Mouse (Mus musculus) liver, embryonic 14.5 days (tissue): Measurements from ENCODE around the gene Aplp2. TPM values are rescaled to one million over a fixed set of nuclear protein-coding genes. Genes with fewer than 3 reads are reported as not detected.

Source experiments
- ATAC-seq: fragments of 200-750 bp; cut with Nextera tagmentation; 2 replicates; pipeline ENCODE4 v1.8.0; 2017; ENCODE audit warnings: moderate number of reproducible peaks, mild to moderate bottlenecking, moderate library complexity; ENCODE audit not compliant: insufficient read depth
- DNase-seq, 3 experiments: peaks; one replicate each; pipeline ENCODE4 v3.0.0-alpha.2; 2012 to 2013; ENCODE audit warnings: low read depth in 3 of 3, low spot score in 3 of 3
- H3K27ac ChIP-seq: fragments of 300-500 bp; sonication (generic); 2 replicates; pipeline ENCODE4 v1.5.1; 2014; ENCODE audit warnings: moderate library complexity, mild to moderate bottlenecking, control low read depth, inconsistent platforms
- H3K27me3 ChIP-seq: fragments of 300-500 bp; sonication (generic); 2 replicates; pipeline ENCODE4 v1.6.1; 2014; ENCODE audit warnings: mild to moderate bottlenecking, low read length, moderate library complexity; ENCODE audit not compliant: control insufficient read depth, insufficient read depth
- H3K36me3 ChIP-seq: fragments of 300-500 bp; sonication (generic); replicated peaks from 2 replicates; pipeline ENCODE4 v1.6.1; 2014; ENCODE audit warnings: low read depth; ENCODE audit not compliant: control insufficient read depth, insufficient read depth
- H3K4me1 ChIP-seq, 2 experiments: fragments of 200-500 bp in 1 of 2; fragments of 300-500 bp in 1 of 2; sonication (generic) in 1 of 2; replicated peaks; 2 replicates each; pipeline ENCODE4 v1.6.1; 2012 to 2014; ENCODE audit warnings: antibody characterized with exemption in 1 of 2, inconsistent platforms in 1 of 2, low read length in 1 of 2; ENCODE audit not compliant: control insufficient read depth in 2 of 2, insufficient read depth in 2 of 2
- H3K4me2 ChIP-seq: fragments of 300-500 bp; sonication (generic); 2 replicates; pipeline ENCODE4 v1.6.1; 2014; ENCODE audit warnings: low read depth, mild to moderate bottlenecking, control low read depth, moderate library complexity
- H3K4me3 ChIP-seq, 2 experiments: fragments of 200-500 bp in 1 of 2; fragments of 300-500 bp in 1 of 2; sonication (generic) in 1 of 2; 2 replicates each; pipeline ENCODE4 v1.5.1; 2012 to 2014; ENCODE audit warnings: low read depth in 2 of 2, low read length in 2 of 2, mild to moderate bottlenecking in 2 of 2, control low read depth in 1 of 2, inconsistent platforms in 1 of 2, moderate library complexity in 1 of 2; ENCODE audit not compliant: insufficient read depth in 1 of 2
- H3K9ac ChIP-seq: fragments of 300-500 bp; sonication (generic); replicated peaks from 2 replicates; pipeline ENCODE4 v1.6.1; 2014; ENCODE audit warnings: mild to moderate bottlenecking, control low read depth, moderate library complexity
- H3K9me3 ChIP-seq: fragments of 300-500 bp; sonication (generic); 2 replicates; pipeline ENCODE4 v1.6.1; 2016; ENCODE audit warnings: low read length, mixed read lengths; ENCODE audit not compliant: control insufficient read depth
- CTCF ChIP-seq: IDR thresholded peaks from 2 replicates; pipeline ENCODE4 v1.5.1; 2016; ENCODE audit warnings: antibody characterized with exemption, low read depth, control low read depth
- EP300 ChIP-seq: IDR thresholded peaks from 2 replicates; pipeline ENCODE4 v1.6.1; 2016; ENCODE audit warnings: antibody characterized with exemption, low read depth
- WGBS: fragments of 180-500 bp; shearing (Covaris S2); extraction: QIAGEN DNeasy Blood & Tissue Kit; methylation state at CpG from one replicate; pipeline ENCODE4 v1.1.7; 2014; ENCODE audit not compliant: insufficient replicate concordance; 5-methylcytosine and 5-hydroxymethylcytosine counted together
- polyA plus RNA-seq, 2 experiments: library from polyadenylated mRNA; depleted of rRNA in 1 of 2; stranded (reverse) in 1 of 2; unstranded in 1 of 2; fragments of >200 nt; fragmentation: Nextera tagmentation in 1 of 2; extraction: Ambion mirVana in 1 of 2; gene quantifications; 2 replicates each; pipeline versions ENCODE4 v1.2.1 to v1.2.3; 2012 to 2014

The Aplp2 gene
- polyA plus RNA-seq, 2 experiments: 120 to 163 TPM

DNA sequence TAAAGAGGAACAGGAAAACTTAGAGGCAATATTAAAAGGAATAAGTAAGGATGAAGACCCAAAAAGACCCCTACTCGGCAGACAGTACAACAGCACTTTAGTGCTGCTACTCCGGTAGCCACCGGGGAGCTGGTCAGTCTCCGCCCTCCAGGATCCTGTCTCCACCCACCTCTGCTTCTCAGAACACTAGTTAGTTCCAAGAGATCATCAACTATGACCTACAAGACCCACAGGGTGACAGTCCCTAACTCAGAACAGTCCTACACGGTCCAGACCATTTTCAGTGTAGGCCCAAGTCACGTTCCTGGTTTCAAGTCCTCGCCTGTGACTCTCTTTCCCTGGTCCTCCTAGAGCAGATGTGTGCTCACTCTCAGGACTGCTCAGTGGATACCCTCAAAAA is 20.1 kb downstream of the Aplp2 start:
- WGBS: 66% methylated on average over 7 of the region's 7 CpGs
- TF ChIP-seq EP300: no peak
- Histone ChIP-seq H3K9ac (no peak overlapping the region), H3K27me3 (no peaks in the 10 kb centered on the region), H3K9me3 (no peaks in the 10 kb centered on the region), H3K27ac (no peak overlapping the region), H3K4me3 (no peak overlapping the region), H3K4me2 (no peak overlapping the region), H3K4me1 (peaks cover 0 to 3% of the 10 kb centered on the region in 2 experiments; a peak in 1 of 4 replicates), H3K36me3 (peaks cover 7% of the 10 kb centered on the region; the same call in 1 of the 2 replicates)
- ATAC-seq (no peak), DNase-seq (no peak)

DNA sequence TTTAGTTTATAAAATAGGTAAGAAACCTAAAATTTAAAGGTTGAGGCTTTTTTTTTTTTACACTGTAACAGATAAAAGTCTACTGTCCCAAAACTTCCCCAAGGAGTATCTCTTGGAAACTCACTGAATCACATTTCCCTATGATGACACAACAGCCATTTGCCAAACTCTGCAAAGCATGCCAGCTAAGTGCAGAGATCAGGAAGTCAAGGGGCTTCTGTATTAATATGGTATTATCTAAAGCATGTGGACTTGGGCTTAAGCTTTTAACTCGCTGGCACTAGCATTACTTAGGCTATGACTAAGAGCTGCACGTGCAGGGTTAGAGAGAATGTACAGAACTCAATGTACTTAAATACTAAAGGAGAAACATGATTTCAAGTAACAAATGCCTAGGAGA is 22.4 kb downstream of the Aplp2 start:
- H3K4me1 ChIP-seq: peaks cover 0 to 7% of the 10 kb centered on the region in 2 experiments; a peak in 2 of 4 replicates
- 82% methylated on average over 2 of the region's 2 CpGs for WGBS
- H3K9ac ChIP-seq: no peak overlapping the region
- no peaks in the 10 kb centered on the region for H3K9me3 ChIP-seq
- no peak overlapping the region for H3K27ac ChIP-seq
- ATAC-seq (no peak), DNase-seq (no peak)
- peaks cover 5% of the 10 kb centered on the region; the same call in 1 of the 2 replicates for H3K36me3 ChIP-seq
- H3K4me2 ChIP-seq: no peak overlapping the region
- H3K27me3 ChIP-seq: no peaks in the 10 kb centered on the region
- no peak overlapping the region for H3K4me3 ChIP-seq
- no peak for TF ChIP-seq EP300
- TF ChIP-seq CTCF: no peak

DNA sequence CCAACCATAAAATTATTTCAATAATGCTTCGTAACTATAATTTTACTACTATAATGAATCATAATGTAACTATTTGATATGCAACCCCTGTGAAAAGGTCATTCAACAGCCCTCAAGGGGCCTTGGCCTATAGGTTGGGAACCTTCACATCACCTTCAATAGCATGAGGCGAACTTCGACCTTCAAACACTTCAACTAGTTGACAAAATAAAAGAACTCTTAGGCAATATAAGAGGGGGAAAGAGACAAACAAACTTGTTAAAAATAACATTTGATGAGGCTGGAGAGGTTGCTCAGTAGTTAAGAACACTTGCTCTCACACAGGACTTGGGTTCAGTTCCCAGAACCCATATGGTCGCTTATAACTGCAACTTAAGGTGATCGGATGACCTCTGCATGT is 27.2 kb downstream of the Aplp2 start:
- no peaks in the 10 kb centered on the region for H3K9me3 ChIP-seq
- H3K36me3 ChIP-seq: no peaks in the 10 kb centered on the region
- ATAC-seq (no peak), DNase-seq (no peak)
- H3K9ac ChIP-seq: no peak overlapping the region
- H3K4me1 ChIP-seq: peaks cover 0 to 17% of the 10 kb centered on the region in 2 experiments; a peak in 2 of 4 replicates
- H3K27ac ChIP-seq: no peak overlapping the region
- WGBS: 91% methylated on average over 5 of the region's 5 CpGs
- no peaks in the 10 kb centered on the region for H3K27me3 ChIP-seq
- no peak overlapping the region for H3K4me2 ChIP-seq
- H3K4me3 ChIP-seq: no peak overlapping the region
- TF ChIP-seq CTCF (no peak), EP300 (no peak)

DNA sequence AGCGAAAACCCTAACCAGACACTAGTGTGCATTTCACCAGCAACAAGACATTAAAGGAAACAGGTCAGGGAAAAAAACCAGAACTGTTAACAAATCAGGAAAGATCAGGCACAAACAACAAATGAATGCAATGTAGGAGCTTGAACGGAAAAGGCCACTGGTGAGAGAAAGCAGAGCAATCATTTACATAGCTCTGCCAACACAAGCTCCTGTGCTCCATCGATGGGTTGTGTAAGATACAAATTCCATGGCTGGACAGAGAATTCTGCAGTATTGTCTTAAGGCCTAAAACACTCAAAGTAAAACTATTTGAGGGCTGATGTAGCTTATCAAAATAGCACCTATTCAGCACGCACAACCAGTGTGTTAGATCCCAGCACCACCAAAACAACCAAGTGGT is 28.6 kb downstream of the Aplp2 start:
- Histone ChIP-seq H3K4me1 (peaks cover 0 to 17% of the 10 kb centered on the region in 2 experiments; a peak in 2 of 4 replicates), H3K4me3 (no peak overlapping the region), H3K9me3 (no peaks in the 10 kb centered on the region), H3K27ac (no peak overlapping the region), H3K27me3 (no peaks in the 10 kb centered on the region), H3K4me2 (no peak overlapping the region), H3K36me3 (no peaks in the 10 kb centered on the region), H3K9ac (no peak overlapping the region)
- TF ChIP-seq EP300 (no peak), CTCF (no peak)
- DNase-seq (peak in 1 of 3 experiments; percentile 10), ATAC-seq (no peak)
- WGBS: 64% methylated on average over 4 of the region's 4 CpGs

DNA sequence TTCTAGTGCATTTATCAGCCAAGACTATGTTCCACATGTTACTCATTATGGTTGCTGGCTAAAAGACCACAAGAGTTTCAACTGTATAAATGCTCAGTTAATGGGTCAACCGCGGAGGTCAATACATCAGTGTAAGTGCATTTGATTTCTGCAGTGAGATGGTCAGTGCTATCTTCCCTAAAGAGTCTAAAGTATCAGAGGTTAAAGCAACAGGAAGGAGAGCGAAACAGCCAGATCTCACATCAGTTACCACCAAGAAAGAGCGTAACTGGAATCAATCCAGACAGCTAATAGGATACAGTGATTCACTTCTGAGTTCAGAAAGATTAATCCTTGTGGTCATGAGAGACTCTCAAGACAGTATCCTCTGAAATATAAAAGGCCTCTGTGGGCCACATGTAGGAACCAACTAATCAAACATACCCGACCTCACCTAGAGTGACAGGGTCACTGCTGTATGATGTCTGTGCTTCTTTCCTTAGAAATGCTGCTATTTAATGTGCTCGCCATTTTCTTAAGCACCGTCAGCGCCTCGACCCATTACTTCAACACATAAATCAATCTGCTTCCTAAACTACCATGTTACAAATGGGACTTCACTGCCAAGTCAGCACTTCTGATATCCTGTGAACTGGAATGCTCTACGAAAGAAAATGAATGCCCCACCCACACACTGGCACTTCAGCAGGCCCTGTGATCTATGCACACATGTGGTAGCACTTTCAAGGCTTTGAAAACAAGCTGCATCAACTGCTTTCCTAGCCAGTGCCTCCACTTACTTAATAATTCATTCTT is 30.1 kb downstream of the Aplp2 start:
- Histone ChIP-seq H3K9me3 (no peaks in the 10 kb centered on the region), H3K9ac (no peak overlapping the region), H3K4me2 (no peak overlapping the region), H3K36me3 (peaks cover 11% of the 10 kb centered on the region), H3K4me1 (peaks cover 0 to 17% of the 10 kb centered on the region in 2 experiments; a peak in 2 of 4 replicates), H3K4me3 (no peak overlapping the region), H3K27me3 (no peaks in the 10 kb centered on the region), H3K27ac (no peak overlapping the region)
- DNase-seq (no peak), ATAC-seq (no peak)
- TF ChIP-seq CTCF (no peak), EP300 (no peak)
- 79% methylated on average over 10 of the region's 10 CpGs for WGBS
